Mouse (Mus musculus) kidney, postnatal 14 days (tissue): Measurements from ENCODE around the gene Tmem190.
"Not testable (repeated sequence)": the region's sequence is repeated elsewhere in the genome, so short reads cannot be mapped to it uniquely, and the experiment has no call there.

Source experiments
- DNase-seq: peaks from one replicate; pipeline ENCODE4 v3.0.0; 2022; ENCODE audit warnings: mixed read lengths

The Tmem190 gene

DNA sequence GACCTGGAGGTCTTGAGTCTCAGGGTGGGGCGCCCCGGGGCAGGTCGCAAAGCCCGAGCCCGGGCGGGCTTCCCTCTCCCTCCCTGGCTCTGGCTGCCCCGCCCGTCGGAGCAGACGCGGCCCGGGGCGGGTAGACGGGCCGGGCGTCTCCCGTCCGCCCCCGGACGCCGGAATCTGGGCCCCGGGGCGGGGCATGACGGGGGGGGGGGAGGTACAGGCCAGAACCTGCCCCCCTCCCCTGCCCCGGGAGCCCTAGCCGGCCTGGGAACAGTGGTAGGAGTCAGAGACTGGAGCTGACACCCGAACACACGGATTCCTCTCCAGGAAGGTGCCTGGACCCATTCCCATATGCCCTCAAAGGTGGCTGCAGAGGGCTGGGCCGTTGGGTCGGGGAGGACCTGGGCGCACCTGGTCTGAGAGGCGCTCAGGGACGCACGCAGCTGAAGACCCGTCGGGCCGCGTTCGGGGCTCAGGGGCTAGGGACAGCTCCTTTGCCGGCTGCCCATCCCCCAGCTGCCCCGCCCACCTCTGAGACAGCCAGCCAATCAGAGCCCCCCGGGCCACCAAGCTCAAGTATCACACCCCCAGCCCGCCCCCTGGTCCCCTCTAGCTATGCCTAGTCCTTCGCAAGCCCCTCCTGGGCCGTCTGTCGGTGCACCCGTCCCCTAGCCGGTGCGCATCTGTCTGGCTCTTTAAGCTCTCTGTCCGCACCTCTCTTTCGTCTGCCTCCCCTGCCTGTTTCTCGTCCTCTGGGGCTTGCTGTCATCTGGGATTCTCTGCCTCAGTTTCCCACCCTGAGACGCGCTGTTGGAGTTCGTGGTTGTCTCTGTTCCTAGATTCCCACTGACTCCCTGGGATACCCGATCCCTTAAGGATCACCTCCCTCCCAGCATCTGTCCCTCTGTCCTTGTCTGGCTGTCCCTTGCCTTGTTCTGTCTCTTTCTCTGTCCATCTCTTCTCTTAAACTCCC lies 5.6 kb upstream of the Tmem190 start:
- DNase-seq: peak; percentile 81

DNA sequence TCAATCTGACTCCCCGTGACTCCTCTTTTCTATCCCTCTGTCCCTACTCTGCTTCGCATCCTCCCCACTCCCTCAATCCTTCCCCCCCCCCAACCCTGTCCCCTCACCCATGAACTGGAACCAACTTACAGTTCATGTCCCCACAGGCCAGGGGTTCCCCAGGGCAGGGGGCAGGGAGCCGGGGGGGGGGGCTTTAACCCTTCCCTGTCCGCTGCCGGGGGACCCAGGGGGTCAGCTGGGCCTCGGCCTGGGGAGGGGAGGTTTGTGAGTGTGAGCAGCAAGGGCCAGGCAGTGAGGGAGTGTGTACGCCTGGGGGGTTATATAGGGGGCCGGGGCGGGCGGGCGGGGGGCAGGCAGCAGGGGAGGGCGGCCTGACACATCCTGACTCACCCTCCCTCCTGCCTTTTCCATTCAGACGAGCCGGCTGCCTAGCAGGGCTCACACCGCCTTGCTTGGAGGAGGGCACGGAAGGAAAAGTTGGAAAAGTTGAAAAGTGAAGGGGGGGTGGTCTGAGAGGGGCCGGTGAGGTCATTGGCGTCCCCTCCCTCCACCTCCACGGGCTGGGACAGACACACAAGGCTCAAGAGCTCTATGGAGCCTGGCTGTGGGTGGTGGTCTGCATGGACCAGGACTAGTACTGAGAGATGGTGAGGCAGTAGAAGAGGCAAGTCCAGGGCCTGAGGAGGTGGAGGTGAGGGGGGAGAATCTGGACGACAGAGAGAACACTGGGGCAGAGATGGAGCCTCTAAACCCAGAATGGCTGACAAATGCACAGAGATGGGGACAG lies 4.7 kb upstream of the Tmem190 start:
- no peak for DNase-seq

DNA sequence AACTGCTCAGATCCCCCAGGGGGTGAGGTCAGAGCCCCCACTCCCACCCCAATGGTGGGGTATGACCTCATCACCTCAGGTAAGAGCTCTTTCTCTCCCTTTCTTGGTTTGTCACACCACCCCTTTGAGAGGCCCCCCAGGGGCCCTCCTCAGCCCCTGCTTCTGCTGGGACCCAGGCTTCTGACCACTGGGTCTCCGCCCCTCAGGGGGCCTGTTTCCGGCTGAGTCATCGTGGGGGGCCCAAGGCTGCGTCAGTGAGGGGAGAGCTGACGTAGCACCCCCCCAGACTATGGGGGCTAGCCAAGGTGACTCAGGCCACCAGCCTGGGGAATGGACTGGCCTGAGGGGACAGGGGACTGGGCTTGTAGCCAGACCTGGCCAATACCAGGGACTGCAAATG lies 2.8 kb upstream of the Tmem190 start:
- no peak for DNase-seq

DNA sequence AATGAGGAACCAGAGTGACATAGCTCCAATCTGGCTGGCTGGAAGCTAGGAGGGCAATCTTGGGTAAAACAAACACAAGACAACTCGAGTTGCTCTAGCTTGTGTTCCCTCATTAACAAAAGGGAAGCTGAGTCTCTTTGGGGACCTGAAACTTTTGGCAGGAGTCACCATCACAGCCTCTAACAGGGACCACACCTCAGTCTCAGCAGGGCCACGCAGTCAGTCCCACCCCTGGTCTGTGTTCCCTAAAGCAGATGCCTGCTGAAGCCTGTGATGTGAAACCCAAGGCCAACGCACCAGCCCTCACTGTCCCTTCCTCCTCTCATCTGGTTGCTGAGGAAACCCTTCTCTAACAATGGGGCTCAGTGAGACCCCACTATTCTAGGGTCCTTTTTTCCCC lies 607 bp upstream of the Tmem190 start:
- DNase-seq: no peak

DNA sequence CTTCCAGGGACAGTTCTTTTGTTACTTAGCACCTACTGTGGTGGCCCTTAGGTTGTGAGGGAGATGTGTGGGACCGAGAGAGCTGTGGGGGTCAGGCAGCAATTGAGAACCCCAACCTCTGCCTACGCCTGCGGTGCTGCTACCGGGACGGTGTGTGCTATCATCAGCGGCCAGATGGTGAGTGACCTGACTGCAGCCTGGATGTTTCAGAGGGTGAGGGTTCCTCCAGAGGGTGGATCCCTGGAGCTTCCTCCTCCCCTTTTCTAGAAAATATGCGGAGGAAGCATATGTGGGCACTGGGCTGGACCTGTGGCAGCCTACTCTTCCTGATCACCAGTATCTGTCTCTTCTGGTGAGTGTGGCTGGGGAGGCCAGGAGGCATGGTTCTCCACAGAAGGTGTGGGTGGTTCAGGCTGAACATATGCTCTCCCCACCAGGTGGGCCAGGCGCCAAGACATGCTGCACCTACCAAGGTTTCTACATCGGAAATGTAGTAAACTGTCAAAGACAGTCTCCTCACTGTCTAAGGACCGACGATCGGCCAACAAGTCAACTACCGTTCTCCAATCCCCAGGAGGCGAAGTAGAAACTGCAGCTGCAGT lies 1.0 kb downstream of the Tmem190 start:
- DNase-seq: no peak

DNA sequence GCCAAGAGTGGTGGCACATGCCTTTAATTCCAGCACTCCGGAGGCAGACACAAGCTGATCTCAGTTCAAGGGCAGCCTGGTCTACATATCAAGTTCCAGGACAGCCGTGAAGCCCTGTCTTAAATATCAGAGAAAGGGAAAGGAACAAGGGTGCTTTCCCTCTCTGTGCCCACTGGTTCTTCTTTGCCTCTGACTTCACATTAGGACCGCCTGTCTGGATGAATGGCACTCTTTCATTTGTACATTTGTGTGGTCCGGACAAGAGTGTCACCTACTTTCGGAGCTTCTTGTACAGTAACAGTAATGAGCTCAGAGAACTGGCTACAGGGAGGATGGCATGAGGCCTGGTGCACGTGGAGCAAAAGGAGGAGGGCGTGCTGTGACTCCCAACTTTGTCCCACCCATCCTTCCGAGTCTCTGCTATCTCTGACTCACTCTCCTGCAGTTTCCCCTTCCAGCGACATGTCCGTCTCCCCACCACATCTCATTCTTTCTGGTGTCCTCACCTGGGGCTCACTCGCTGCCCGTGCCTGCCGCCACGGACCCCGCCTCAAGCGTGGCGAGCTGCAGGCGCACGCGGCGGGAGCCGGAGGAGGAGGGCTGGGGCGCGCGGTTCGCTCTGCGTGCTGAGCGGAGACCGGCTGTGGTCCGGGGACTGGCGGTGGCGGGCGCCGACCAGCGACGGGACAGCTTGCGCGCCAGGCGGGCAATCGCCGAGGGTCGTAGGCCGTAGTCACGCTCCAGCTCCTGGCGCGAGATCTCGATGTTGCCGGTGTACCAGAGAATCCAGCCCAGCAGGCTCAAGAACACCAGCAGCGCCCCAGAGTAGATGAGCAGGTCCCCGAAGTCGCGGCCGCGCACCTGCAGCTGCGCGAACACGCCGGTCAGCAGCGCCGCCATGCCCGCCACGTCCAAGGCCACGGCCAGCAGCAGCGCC lies 6.0 kb downstream of the Tmem190 start:
- peak; percentile 79 for DNase-seq

DNA sequence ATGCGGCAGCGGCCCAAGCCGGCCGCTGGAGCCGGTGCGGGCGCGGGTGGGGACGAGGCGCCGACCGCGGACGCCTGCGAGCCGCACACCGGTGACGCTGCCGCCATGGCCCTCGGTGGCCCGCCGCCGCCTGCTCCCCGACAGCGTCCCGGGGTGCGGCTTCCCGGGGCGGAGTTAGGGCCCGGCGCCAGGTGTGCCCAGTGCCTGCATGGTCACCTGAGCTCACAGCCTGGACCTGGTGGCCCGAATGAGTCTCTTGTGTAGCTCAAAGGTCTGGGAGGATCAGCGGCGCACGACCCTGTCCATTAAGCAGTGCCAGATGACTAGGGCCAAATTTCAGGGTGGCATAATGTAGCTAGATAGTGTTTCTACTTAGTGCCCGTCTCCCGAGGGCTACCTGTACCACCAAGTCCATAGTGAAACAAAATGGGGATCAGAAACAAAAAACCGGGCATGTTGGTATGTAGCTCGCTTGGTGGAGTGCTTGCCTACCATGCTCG lies 6.7 kb downstream of the Tmem190 start, which contains the start of gene Tmem238:
Gene Tmem238 (minus strand): TSS at position 221 of the 500 bp plus-strand sequence.
- peak; percentile 88 for DNase-seq

DNA sequence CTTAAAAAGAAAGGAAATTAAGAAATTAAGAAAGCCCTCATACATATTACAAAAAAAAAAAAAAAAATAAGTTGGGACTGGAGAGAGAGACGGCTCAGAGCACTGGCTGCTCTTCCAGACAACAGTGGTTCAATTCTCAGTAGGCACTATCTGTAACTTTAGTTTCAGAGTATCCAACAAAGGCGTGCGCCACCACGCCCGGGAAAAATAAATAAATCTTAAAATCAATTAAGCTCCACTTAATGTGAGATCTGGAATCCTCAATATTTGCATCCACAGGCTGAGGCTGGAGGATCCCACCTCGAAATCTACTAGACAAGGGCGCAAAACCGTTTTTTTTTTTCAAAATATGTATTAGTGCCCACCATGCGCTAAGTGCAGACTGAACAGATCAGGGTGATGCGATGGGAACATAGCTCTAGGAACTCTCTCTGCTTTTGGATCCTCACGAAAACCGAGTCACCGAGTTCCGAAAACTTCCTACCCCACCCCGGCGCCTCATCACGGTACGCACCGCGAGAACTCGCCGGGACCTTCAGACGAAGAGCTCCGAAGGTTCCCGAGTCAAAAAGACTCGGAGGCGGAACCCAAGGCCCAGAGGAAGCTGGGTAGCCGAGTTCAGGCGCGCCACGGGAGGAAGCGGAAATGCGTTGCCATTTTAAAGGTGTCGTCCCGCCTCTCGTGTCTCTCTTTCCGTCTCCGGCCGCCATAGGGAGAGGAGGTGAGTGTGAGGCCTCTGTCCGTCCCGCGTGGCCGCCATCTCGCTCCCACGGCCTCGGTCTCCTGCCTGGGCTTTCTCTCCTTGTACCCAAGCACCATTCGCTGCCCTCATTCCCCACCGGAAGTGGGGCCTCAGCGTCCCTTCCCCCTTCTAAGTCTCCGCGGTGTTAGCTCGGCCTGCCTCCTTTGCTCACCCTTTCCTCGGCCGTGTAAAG lies 9.8 kb downstream of the Tmem190 start, which contains the start of gene Rpl28:
Gene Rpl28 (plus strand): TSS at position 597 of the 935 bp plus-strand sequence.
- peak; percentile 98 for DNase-seq

DNA sequence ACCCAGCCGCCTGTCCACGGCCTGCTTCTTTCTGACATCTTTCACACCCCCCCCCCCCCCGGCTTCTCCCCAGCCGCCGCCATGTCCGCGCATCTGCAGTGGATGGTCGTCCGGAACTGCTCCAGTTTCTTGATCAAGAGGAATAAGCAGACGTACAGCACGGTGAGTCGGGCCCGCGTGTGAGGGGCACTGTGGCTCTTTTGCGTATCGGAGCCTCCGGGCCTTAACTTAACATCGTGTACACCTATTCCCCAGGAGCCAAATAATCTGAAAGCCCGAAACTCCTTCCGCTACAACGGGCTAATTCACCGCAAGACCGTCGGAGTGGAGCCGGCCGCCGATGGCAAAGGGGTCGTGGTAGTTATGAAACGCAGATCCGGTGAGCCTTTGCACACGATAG lies 10.5 kb downstream of the Tmem190 start:
- not testable (repeated sequence) for DNase-seq

DNA sequence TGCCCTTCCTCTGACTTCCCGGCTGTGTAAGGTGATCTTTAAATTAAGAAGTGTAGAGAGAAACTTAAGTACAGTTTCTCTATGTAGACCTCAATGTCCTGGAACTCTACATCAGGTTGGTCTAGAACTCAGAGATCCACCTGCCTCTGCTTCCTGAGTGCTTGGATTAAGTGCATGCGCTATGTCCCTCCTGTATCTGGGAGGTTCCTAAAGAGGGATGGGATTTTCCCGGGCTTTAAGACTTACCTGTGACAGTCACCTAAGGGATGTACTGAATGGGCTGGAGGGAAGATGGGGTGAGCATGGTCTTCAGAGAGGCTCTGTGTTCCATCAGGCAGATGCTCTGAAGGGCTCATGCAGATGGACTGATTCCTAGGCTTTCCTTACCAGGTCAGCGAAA lies 10.9 kb downstream of the Tmem190 start:
- DNase-seq: no peak

DNA sequence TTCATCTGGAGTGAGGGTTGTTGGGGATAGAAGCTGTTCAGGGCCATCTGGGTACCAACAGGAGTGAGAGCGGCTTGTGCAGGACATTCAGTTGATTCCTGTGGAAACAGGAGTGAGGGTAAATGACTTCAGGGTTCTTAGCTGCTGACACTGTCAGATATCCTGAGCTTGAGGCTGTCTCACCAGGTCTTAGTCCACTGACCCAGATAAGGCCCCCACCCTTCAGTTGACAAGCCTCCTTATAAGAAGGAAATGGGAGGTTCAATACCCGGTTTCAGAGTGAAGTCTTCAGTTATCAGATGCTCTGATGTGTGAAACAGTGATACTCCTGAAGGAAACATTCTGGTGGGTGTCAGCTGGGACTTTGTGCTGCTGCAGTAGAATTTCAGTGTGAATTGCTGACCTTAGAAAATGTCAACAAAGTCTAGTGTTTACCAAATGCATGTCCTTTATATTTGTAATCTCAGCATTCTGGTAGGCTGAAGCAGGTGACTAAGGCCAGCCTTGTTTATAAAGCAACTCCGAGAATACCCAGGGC lies 12.0 kb downstream of the Tmem190 start:
- DNase-seq: no peak

DNA sequence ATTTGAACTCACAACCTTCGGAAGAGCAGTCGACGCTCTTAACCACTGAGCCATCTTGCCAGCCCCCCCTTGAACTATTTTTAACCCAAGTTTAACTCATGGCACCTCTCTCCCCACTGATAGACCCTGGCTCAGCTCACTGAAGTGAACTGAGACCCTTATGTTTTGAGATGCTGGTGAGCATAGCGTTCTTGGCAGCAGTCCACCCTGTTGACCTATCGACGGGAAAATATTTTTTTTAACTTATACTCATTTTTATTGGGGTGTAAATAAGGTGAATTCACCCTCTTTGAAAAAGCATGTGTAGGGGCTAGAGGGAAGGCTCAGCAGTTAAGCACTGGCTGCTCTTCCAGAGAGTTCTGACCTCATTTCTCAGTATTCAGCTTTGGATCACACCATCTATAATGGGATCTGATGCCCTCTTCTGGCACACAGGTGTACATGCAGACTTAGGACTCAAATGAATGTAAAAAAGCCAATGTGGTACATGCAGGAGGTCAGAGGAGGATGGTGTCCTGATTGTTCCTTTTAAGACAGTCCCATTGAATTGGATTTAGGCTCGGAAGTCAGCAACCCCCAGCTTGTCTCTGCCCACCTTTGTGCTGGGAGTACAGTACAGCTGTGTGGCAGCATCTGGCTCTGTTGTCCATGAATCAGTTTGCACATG lies 13.2 kb downstream of the Tmem190 start:
- peak; percentile 53 for DNase-seq

DNA sequence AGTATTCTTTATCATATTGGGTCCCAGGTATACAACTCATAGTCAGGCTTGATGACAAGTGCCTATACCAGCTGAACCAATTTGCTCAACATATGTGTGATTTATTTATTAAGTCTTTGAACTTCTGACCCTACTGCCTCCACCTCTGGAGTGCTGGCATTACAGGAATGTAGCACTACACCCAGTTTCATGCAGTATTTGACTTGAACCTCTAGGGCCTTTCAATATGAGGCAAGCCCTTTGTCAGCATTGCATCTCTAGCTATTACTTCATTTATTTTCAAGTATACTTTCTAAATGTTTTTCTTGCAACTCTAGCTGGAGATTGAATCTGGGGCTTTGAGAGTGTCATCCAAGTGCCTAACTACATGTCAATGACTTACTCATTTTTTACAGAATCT lies 19.5 kb downstream of the Tmem190 start:
- DNase-seq: no peak

DNA sequence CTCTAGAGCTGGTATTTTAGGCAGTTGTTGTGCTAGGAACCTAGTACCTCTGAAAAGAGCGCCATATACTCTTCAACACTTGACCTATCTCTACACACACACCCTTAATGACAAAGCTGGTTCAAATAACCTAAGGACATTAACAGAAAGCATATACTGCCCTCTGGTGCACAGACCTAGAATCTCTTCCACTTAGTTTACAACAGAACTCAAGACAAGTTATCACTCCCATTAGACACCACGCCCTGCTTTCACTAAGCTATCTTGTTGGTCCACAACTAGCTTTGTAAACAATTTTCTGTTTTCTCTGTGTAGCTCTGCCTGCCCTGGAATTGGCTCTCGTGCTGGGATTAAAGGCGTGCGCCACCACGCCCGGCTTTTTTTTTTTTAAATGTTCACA lies 24.0 kb downstream of the Tmem190 start:
- DNase-seq: peak; percentile 52

DNA sequence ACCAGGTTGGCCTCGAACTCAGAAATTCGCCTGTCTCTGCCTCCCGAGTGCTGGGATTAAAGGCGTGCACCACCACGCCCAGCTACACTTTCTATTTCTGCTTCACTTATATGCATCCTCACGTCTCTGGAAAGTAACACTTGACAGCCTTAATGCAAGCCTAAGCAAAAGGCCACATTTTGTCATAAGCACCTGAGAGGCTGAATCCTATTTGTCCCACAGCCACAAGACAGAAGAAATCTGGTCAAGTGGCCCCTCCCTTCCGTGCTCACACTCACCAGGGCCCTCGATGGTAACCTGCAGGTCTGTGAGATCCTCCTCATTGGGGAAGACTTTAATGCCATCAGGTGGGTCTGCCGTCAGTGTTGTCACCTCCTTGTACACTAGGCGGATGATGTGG lies 28.4 kb downstream of the Tmem190 start:
- not testable (repeated sequence) for DNase-seq

DNA sequence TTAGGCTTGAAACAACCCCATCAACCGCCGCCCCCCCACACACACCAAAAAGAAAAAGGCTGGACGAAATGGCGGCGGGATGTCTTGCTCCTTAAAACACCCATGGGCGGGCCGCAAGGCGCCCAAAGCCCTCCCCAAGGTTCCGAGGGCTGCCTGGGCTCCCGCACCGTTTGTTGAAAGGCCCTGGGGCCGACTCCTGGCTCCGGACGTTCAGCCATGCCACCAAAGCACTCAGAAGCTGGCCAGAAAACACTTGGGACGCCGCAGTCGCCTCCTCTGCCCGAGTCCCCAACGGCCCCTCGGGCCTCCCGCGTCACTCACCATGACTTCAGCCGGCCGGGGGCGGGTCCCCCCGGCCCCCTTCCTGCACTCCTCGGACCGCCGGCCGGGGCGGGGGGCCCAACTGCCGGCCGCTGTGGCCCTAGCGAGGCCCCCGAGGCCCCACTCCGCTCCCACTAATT lies 29.1 kb downstream of the Tmem190 start:
- no peak for DNase-seq

DNA sequence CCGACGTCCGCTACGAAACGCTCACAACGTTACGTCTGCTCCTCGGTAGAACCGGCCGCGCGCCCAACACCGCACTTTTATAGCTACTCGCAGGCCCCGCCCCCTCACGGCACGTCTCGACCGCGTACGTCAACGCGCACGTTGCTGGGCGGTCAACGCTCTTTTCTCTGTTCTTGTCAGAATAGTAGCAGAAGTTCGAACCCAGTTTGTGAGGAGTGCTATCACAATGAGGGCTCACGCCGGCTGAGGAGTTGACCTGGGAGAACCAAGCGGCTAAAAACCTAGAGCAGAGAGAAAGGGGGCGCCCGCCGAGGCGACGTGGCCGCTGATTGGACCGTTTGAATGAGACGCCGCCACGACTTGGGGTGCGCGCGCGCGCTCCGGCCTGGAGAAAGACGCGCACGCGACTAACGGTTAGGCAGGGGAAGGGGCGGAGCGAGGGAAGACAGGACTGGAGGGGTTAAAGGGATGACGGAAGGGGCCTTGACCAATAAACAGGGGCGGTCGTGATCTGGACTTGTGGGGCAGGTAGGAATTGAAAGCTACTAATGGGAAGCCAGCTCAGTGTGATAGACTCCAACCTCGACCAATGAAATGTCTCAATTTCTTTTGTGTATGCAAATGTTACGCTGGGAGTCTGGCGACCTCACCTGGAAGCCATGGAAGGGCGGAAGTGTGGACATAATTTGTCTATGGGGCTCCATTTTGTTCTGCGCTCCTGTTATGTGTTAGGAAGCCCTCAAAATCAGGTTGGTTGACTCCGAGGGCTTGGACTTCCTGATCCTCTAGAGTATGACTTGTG lies 29.8 kb downstream of the Tmem190 start, which contains the start of gene Ube2s:
Gene Ube2s (minus strand): TSS at position 288 of the 802 bp plus-strand sequence.
- peak; percentile 99 for DNase-seq

DNA sequence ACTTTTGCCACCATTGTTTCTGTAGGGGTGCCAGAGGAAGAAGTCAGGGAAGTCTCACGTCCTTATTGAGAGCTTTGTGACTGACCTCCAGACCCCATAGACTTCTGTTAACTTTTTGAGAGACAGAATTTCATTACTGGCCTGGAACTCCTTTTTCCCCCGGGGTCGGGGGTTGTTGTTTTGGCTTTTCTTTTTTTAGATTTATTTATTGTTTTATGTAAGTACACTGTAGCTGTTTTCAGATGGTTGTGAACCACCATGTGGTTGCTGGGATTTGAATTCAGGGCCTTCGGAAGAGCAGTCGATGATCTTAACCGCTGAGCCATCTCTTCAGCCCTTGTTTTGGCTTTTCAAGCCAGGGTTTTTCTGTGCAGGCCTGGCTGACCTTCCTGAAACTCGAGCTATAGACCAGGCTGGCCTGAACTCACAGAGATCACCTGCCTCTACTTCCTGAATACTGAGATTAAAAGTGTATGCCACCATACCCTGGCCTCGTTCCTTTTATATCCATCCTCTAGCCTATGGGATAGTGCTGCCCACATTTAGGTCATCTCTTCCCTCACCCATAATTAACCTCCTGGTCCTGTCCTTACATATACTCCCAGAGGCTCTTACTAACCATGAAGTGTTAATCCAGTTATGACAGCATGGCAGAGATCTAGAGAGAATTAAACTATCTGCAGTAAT lies 30.5 kb downstream of the Tmem190 start:
- no peak for DNase-seq
